Mouse (Mus musculus) midbrain, embryonic 15.5 days (tissue): ENCODE results near the gene Ube2l6. TPM values are rescaled to one million over a fixed set of nuclear protein-coding genes. Genes with fewer than 3 reads are reported as not detected.

Source experiments
- ATAC-seq: fragments of 200-750 bp; cut with Nextera tagmentation; replicated peaks from 2 replicates; pipeline ENCODE4 v1.8.0; 2017; ENCODE audit warnings: moderate TSS enrichment
- H3K27ac ChIP-seq: fragments of 300-500 bp; sonication (generic); 2 replicates; pipeline ENCODE4 v1.5.1; 2015; ENCODE audit warnings: mild to moderate bottlenecking, inconsistent platforms
- H3K27me3 ChIP-seq: fragments of 300-500 bp; sonication (generic); replicated peaks from 2 replicates; pipeline ENCODE4 v1.6.1; 2015; ENCODE audit warnings: inconsistent platforms
- H3K36me3 ChIP-seq: fragments of 300-500 bp; sonication (generic); replicated peaks from 2 replicates; pipeline ENCODE4 v1.6.1; 2015; ENCODE audit warnings: inconsistent platforms
- H3K4me1 ChIP-seq: fragments of 300-500 bp; sonication (generic); 2 replicates; pipeline ENCODE4 v1.6.1; 2015; ENCODE audit warnings: inconsistent platforms
- H3K4me2 ChIP-seq: fragments of 300-500 bp; sonication (generic); 2 replicates; pipeline ENCODE4 v1.6.1; 2015; ENCODE audit warnings: inconsistent platforms, mild to moderate bottlenecking, moderate library complexity
- H3K4me3 ChIP-seq: fragments of 300-500 bp; sonication (generic); 2 replicates; pipeline ENCODE4 v1.5.1; 2015; ENCODE audit warnings: mild to moderate bottlenecking, inconsistent platforms
- H3K9ac ChIP-seq: fragments of 300-500 bp; sonication (generic); 2 replicates; pipeline ENCODE4 v1.6.1; 2015; ENCODE audit warnings: mild to moderate bottlenecking, inconsistent platforms
- H3K9me3 ChIP-seq: fragments of 300-500 bp; sonication (generic); 2 replicates; pipeline ENCODE4 v1.6.1; 2016; ENCODE audit warnings: inconsistent platforms
- WGBS: fragments of 180-500 bp; shearing (Covaris S2); methylation state at CpG from one replicate; pipeline ENCODE4 v1.1.7; 2015; ENCODE audit warnings: mixed read lengths; 5-methylcytosine and 5-hydroxymethylcytosine counted together
- polyA plus RNA-seq: library from polyadenylated mRNA; unstranded; fragments of >200 nt; fragmentation: Nextera tagmentation; extraction: Ambion mirVana; gene quantifications from 2 replicates; pipeline ENCODE4 v1.2.1, GENCODE M21; 2015

The Ube2l6 gene
- polyA plus RNA-seq, 1 experiment from 2014 or later, result 21.6 TPM

DNA sequence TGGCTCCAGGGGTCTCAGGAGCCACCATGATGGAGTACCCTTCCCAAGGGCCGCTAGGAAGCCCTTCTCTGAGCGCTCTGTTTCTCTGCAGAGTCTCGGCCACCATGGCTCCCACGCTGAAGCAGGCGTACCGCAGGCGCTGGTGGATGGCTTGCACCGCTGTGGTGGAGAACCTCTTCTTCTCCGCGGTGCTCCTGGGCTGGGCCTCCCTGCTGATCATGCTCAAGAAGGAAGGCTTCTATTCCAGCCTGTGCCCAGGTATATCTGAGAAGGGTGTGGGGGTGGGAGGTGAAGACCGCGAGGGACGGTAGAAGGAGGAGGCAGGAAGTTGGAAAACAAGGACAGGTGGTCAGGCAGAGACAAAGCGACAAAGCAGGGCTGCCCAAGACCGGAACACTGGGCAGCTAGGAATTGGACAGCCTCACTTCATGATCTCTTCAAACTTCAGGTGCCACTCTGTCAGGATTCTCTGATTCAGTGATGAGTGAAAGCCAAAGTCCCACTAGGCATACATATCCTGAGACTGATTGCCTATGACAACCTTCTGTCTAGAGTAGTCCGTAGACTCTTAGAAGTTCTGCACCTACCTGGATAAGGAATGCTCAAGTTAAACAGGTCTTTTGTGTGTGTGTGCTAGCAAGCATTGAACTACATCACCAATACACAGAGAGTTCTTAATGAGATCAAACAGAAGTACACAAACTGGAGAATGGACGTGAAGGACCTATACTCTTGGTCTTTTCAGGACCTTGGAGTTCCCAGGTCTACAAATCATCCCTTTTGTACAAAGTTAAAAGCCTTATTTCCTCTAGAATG, 42.3 kb downstream of the Ube2l6 start:
- Histone ChIP-seq H3K27me3 (peaks cover 44% of the 10 kb centered on the region), H3K9me3 (no peaks in the 10 kb centered on the region), H3K4me2 (peak overlapping the region; percentile 93), H3K27ac (no peak overlapping the region), H3K9ac (peak overlapping the region; percentile 36; the same call in 1 of the 2 replicates), H3K36me3 (no peaks in the 10 kb centered on the region), H3K4me3 (peak overlapping the region; percentile 46), H3K4me1 (peaks cover 21% of the 10 kb centered on the region)
- no peak; the same call in none of the 2 replicates for ATAC-seq
- 10% methylated on average over 17 of the region's 17 CpGs for WGBS

DNA sequence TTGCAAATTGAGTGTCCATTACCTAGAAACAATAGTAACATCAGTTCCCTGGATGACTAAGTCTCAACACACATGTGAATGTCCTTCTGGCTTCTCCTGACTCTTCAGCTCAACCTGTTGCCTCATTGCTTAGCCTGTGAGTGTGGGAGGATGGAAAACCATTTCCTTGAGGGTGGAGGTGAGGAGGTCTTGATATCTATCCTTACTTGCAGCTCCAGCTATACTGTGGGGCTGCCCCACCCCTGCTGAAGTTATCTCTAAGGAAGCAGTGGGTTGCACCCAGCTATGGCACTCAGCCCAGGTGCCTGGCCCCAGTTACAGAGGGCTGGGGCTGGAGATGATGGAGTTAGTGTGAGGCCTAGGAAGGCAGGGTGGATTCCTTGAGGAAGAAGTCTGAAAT, 43.3 kb downstream of the Ube2l6 start:
- H3K27me3 ChIP-seq, result peaks cover 44% of the 10 kb centered on the region
- H3K36me3 ChIP-seq, result no peaks in the 10 kb centered on the region
- no peak overlapping the region for H3K4me3 ChIP-seq
- peaks cover 21% of the 10 kb centered on the region for H3K4me1 ChIP-seq
- H3K27ac ChIP-seq, result no peak overlapping the region
- no peak for ATAC-seq
- no peaks in the 10 kb centered on the region for H3K9me3 ChIP-seq
- H3K4me2 ChIP-seq, result no peak overlapping the region
- H3K9ac ChIP-seq, result no peak overlapping the region

DNA sequence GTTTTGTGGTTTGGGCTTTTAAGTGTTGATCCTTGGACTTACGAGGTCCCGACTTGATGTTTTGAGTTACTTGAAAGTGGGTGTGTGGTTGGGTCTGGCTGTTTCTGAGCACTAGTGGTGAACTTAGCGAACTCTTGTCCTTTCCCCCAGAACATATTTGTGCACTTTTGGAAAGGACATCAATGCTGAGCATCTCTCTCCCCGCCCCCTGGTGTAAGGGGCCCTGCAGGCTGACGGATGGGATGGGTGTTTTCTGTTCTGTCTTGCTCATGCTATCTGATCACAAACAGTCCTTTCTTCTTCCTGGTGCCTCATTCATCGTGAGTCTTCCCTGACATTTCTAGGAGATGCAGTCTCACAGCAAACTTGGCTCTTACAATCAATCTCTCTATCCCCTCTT, 45.0 kb downstream of the Ube2l6 start:
- Histone ChIP-seq H3K27me3 (peaks cover 29% of the 10 kb centered on the region), H3K27ac (no peak overlapping the region), H3K4me2 (no peak overlapping the region), H3K36me3 (no peaks in the 10 kb centered on the region), H3K4me3 (no peak overlapping the region), H3K9me3 (no peaks in the 10 kb centered on the region), H3K4me1 (peaks cover 21% of the 10 kb centered on the region), H3K9ac (no peak overlapping the region)
- no peak for ATAC-seq
- 91% methylated on average over 6 of the region's 6 CpGs for WGBS

GRCm38 (mm10) chr2:84845226-84845625, 46.6 kb downstream of the Ube2l6 start:
- Histone ChIP-seq H3K4me2 (no peak overlapping the region), H3K9ac (no peak overlapping the region), H3K4me1 (peaks cover 8% of the 10 kb centered on the region), H3K36me3 (no peaks in the 10 kb centered on the region), H3K27me3 (peaks cover 13% of the 10 kb centered on the region), H3K9me3 (no peaks in the 10 kb centered on the region), H3K4me3 (no peak overlapping the region), H3K27ac (no peak overlapping the region)
- WGBS, result 73% methylated on average over 1 of the region's 1 CpGs
- ATAC-seq, result no peak

DNA sequence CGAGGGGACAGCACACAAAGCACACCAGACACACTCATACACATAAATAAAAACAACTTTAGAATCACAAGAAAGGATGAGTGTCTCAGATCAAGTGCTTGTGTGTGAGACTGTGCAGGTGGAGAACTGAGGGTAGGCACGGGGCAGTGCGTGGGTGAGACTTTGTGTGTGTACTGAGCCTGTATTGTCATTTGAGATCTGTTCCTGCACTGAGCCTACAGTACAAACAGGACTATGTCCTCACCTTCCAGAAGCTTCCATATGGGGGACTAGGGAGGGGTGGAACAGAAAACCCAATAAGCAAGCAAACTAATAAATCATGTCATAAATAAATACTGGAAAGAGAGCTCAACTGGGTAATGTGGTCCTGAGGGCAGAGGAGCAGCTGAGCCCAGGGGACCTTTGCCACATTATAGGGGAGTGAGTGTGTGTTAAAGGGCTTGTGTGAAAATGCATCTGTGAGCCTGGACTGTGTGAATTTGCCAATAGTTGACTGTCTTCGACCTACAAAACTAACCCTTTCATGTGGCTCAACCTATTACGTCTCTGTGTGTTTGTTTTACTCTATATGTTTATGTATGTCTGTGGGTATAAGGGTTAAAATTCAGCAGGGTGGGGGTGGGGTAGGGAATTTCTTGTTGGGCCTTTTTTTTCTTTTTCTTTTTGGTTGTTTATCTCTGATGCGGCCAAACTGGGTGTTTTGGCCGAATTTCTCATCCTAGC, 51.9 kb downstream of the Ube2l6 start:
- H3K4me1 ChIP-seq, result 0 out of 2 replicates have a peak, but pooled peaks cover 4% of the 10 kb centered on the region
- H3K36me3 ChIP-seq, result no peaks in the 10 kb centered on the region
- no peak overlapping the region for H3K9ac ChIP-seq
- H3K4me2 ChIP-seq, result peak overlapping the region; percentile 22; the same call in 1 of the 2 replicates
- ATAC-seq, result no peak
- H3K27me3 ChIP-seq, result no peaks in the 10 kb centered on the region
- H3K9me3 ChIP-seq, result no peaks in the 10 kb centered on the region
- H3K27ac ChIP-seq, result no peak overlapping the region
- H3K4me3 ChIP-seq, result no peak overlapping the region
- 63% methylated on average over 7 of the region's 7 CpGs for WGBS

GRCm38 (mm10) chr2:84851130-84852040, 52.8 kb downstream of the Ube2l6 start:
- peak overlapping the region; percentile 22; the same call in 1 of the 2 replicates for H3K4me2 ChIP-seq
- peak; percentile 31; the same call in 1 of the 2 replicates for ATAC-seq
- no peak overlapping the region for H3K4me3 ChIP-seq
- no peak overlapping the region for H3K27ac ChIP-seq
- no peaks in the 10 kb centered on the region for H3K36me3 ChIP-seq
- 29% methylated on average over 23 of the region's 23 CpGs for WGBS
- H3K9ac ChIP-seq, result no peak overlapping the region
- no peaks in the 10 kb centered on the region for H3K9me3 ChIP-seq
- H3K4me1 ChIP-seq, result 0 out of 2 replicates have a peak, but pooled peaks cover 4% of the 10 kb centered on the region
- H3K27me3 ChIP-seq, result no peaks in the 10 kb centered on the region

DNA sequence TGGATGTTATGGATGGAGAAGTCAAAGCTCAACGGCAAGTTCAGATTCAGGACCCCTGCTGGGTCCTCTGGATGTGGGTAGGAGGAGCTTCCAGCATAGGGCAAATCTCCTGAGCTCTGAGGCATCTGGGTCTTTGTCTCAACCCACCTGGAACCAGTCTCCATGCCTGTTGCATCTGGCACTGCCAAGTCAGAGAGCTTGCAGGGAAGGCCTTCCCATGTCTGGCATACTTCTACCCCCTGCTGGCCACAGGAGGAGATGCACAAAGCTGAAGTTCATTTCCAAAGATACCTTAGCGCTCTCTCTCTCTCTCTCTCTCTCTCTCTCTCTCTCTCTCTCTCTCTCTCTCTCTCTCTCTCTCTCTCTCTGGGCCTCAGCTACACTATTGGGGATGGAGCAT, 57.1 kb downstream of the Ube2l6 start:
- 62% methylated on average over 2 of the region's 2 CpGs for WGBS
- H3K4me2 ChIP-seq, result no peak overlapping the region
- no peaks in the 10 kb centered on the region for H3K27me3 ChIP-seq
- no peak overlapping the region for H3K27ac ChIP-seq
- H3K9ac ChIP-seq, result no peak overlapping the region
- H3K9me3 ChIP-seq, result no peaks in the 10 kb centered on the region
- no peaks in the 10 kb centered on the region for H3K36me3 ChIP-seq
- H3K4me1 ChIP-seq, result 0 out of 2 replicates have a peak, but pooled peaks cover 4% of the 10 kb centered on the region
- ATAC-seq, result peak; percentile 76; the same call in 1 of the 2 replicates
- H3K4me3 ChIP-seq, result no peak overlapping the region

GRCm38 (mm10) chr2:84858551-84858950, 59.9 kb downstream of the Ube2l6 start:
- H3K36me3 ChIP-seq, result no peaks in the 10 kb centered on the region
- H3K27me3 ChIP-seq, result no peaks in the 10 kb centered on the region
- ATAC-seq, result no peak
- H3K9me3 ChIP-seq, result no peaks in the 10 kb centered on the region
- H3K27ac ChIP-seq, result no peak overlapping the region
- no peak overlapping the region for H3K4me2 ChIP-seq
- no peak overlapping the region for H3K4me3 ChIP-seq
- WGBS, result 90% methylated on average over 1 of the region's 1 CpGs
- H3K9ac ChIP-seq, result no peak overlapping the region
- no peaks in the 10 kb centered on the region for H3K4me1 ChIP-seq

Other genes with a start within 250 kb of the Ube2l6 start
- 31.3 and 34.2 TPM in 2 replicates for gene Ctnnd1, start 148.1 kb upstream of the Ube2l6 start, polyA plus RNA-seq
- gene Btbd18, start 139.7 kb upstream of the Ube2l6 start, polyA plus RNA-seq, result 0.14 and 0.19 TPM in 2 replicates
- 168 and 174 TPM in 2 replicates for gene Selenoh, start 128.1 kb upstream of the Ube2l6 start, polyA plus RNA-seq
- gene Gm28635, start 120.8 kb upstream of the Ube2l6 start, polyA plus RNA-seq, result not detected in 2 replicates
- gene Med19, start 120.4 kb upstream of the Ube2l6 start, polyA plus RNA-seq, result 49.5 and 50.1 TPM in 2 replicates
- 271 and 279 TPM in 2 replicates for gene Tmx2, start 119.7 kb upstream of the Ube2l6 start, polyA plus RNA-seq
- gene Zdhhc5, start 83.6 kb upstream of the Ube2l6 start, polyA plus RNA-seq, result 19.0 and 19.9 TPM in 2 replicates
- gene Clp1, start 71.5 kb upstream of the Ube2l6 start, polyA plus RNA-seq, result 24.4 and 25.2 TPM in 2 replicates
- 27.5 and 28.0 TPM in 2 replicates for gene Ypel4, start 64.8 kb upstream of the Ube2l6 start, polyA plus RNA-seq
- 3.6 and 4.6 TPM in 2 replicates for gene Gm19426, start 55.2 kb upstream of the Ube2l6 start, polyA plus RNA-seq
- gene Serping1, start 23.4 kb upstream of the Ube2l6 start, polyA plus RNA-seq, result 32.9 and 37.0 TPM in 2 replicates
- not detected in 2 replicates for gene Smtnl1, start 23.8 kb downstream of the Ube2l6 start, polyA plus RNA-seq
- 70.1 and 82.8 TPM in 2 replicates for gene Timm10, start 28.2 kb downstream of the Ube2l6 start, polyA plus RNA-seq
- 1.2 and 1.9 TPM in 2 replicates for gene Slc43a1, start 40.0 kb downstream of the Ube2l6 start, polyA plus RNA-seq
- gene Rtn4rl2, start 87.9 kb downstream of the Ube2l6 start, polyA plus RNA-seq, result 4.9 and 6.0 TPM in 2 replicates
- gene Slc43a3, start 137.8 kb downstream of the Ube2l6 start, polyA plus RNA-seq, result 3.8 and 5.6 TPM in 2 replicates
- 0.35 and 0.42 TPM in 2 replicates for gene Prg2, start 181.6 kb downstream of the Ube2l6 start, polyA plus RNA-seq
- gene Prg3, start 189.4 kb downstream of the Ube2l6 start, polyA plus RNA-seq, result not detected in 2 replicates
- 180 and 191 TPM in 2 replicates for gene Ssrp1, start 238.4 kb downstream of the Ube2l6 start, polyA plus RNA-seq
- 2.2 and 2.9 TPM in 2 replicates for gene P2rx3, start 238.6 kb downstream of the Ube2l6 start, polyA plus RNA-seq
- 24.3 and 25.3 TPM in 2 replicates for gene Tnks1bp1, start 249.2 kb downstream of the Ube2l6 start, polyA plus RNA-seq